25 mouse cellular contexts compared by ENCODE assay signal in the genomic region with DNA sequence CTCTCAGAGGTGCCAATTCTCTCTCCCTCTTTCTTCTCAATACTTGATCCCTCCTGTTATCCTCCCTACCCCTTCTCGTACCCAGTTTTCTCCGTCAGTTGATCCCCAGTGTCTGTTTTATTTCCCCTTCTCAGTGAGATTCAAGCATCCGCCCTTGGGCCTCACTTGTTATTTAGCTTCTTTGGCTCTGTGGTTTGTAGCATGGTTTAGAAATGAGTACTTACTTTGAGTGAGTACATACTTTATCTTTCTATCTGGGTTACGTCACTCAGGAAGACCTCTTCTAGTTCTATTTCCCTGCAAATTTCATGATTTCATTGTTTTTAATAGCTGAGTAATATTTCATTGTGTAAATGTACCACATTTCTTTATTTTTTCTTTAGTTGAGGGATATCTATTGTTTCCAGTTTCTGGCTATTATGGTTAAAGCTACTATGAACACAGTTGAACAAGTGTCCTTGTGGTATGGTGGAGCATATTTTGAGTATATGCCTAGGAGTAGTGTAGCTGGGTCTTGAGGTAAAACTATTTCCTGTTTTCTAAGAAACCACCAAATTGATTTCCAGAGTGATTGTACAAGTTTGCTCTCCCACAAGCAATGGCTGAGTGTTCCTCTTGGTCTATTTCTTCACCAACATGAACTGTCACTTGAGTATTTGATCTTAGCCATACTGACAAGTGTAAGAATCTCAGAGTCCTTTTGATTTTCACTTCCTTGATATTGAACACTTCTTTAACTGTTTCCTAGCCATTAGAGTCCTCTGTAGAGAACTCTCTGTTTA. TPM values are rescaled to one million over a fixed set of nuclear protein-coding genes. Genes with fewer than 3 reads are reported as not detected.
A peak's percentile ranks its signal among the peaks of the same experiment; 100 is the strongest.
DNase-seq lines count a peak whose midpoint lies in the region; ATAC-seq lines count a peak whose summit lies in the region.
"Had no signal": no experiment of that assay in that cellular context is flagged by ENCODE, and none has a peak within 500 bp of the region (broad histone marks: within the 10 kb centered on the region; RNA-seq: fewer than 3 reads in every experiment).

No protein-coding gene starts in this region.

- 79% methylated on average over 4 of the region's 4 CpGs for WGBS in heart, embryonic 16.5 days
- WGBS in forebrain, embryonic 14.5 days, result 95% methylated on average over 4 of the region's 4 CpGs

- no peak overlapping the region for H3K4me2 ChIP-seq in heart, embryonic 16.5 days (ENCODE audit: low read depth, low read length)
- H3K4me2 ChIP-seq in forebrain, embryonic 14.5 days (ENCODE audit: low read length), result no peak overlapping the region
- H3K4me2 ChIP-seq: forebrain, embryonic 15.5 days; heart, embryonic 13.5 days; kidney, embryonic 15.5 days; liver, embryonic 12.5 days; lung, embryonic 14.5 days; midbrain, embryonic 13.5 days had no signal

- H3K4me3 ChIP-seq in heart, embryonic 16.5 days (ENCODE audit: low read length), result no peak overlapping the region
- H3K4me3 ChIP-seq in forebrain, embryonic 14.5 days (ENCODE audit: low read depth, low read length), result no peak overlapping the region
- H3K4me3 ChIP-seq: embryonic facial prominence, embryonic 10.5 days; erythroblast, embryonic 14.5 days; forebrain, embryonic 15.5 days; gastrocnemius, adult 2 months; heart, embryonic 13.5 days; kidney, embryonic 15.5 days; limb, embryonic 10.5 days; liver, embryonic 12.5 days; midbrain, embryonic 13.5 days had no signal

- no peak overlapping the region; the same call in 1 of the 2 replicates for H3K27ac ChIP-seq in heart, embryonic 16.5 days (ENCODE audit: low read length)
- H3K27ac ChIP-seq in forebrain, embryonic 14.5 days (ENCODE audit: low read depth, low read length), result no peak overlapping the region
- H3K27ac ChIP-seq: embryonic facial prominence, embryonic 10.5 days; forebrain, embryonic 15.5 days; gastrocnemius, adult 2 months; heart, embryonic 13.5 days; kidney, embryonic 15.5 days; limb, embryonic 10.5 days; liver, embryonic 12.5 days; midbrain, embryonic 13.5 days; stomach, postnatal 0 days had no signal

- H3K9me3 ChIP-seq in heart, embryonic 16.5 days (replicated peaks; ENCODE audit: control insufficient read depth, low read length), result no peaks in the 10 kb centered on the region
- no peaks in the 10 kb centered on the region for H3K9me3 ChIP-seq in forebrain, embryonic 14.5 days (replicated peaks; ENCODE audit: control insufficient read depth, low read length)
- H3K9me3 ChIP-seq: embryonic facial prominence, embryonic 10.5 days; forebrain, embryonic 15.5 days; heart, embryonic 13.5 days; kidney, embryonic 15.5 days; limb, embryonic 10.5 days; liver, embryonic 12.5 days; midbrain, embryonic 13.5 days had no signal

- no peak for DNase-seq in heart, postnatal 36 days
- peak; percentile 55 to 72 for DNase-seq in CD8-positive naive resting alpha-beta T cell, adult 2 months (ENCODE audit: low read depth in 2 of 2, low spot score in 2 of 2)
- no peak for DNase-seq in left cerebral cortex, postnatal 36 days (ENCODE audit: low spot score in 2 of 2)
- DNase-seq in kidney, postnatal 36 days, result no peak
- no peak for DNase-seq in forebrain, embryonic 14.5 days (ENCODE audit: low spot score)
- DNase-seq: cerebellum, adult 11 months; cerebellum, postnatal 36 days; gastrocnemius, adult 2 months; heart, adult 11 months; lung, embryonic 14.5 days; lung, postnatal 4 days; spleen, adult 18-20 months had no signal

- intact Hi-C loops in heart, postnatal 36 days (cut with DNase I), result no loop called here
- intact Hi-C loops in left cerebral cortex, postnatal 36 days (cut with DNase I), result no loop called here

- 0 out of 2 replicates have a peak, but pooled peaks have one; percentile 32 for ATAC-seq in heart, embryonic 16.5 days (replicated peaks; ENCODE audit: extremely low read depth, insufficient read depth, low FRiP score)
- ATAC-seq in hematopoietic stem cell, adult 5-6 weeks (replicated peaks in 1 of 2; ENCODE audit: insufficient read depth in 1 of 2, low FRiP score in 2 of 2, low TSS enrichment in 1 of 2, low read depth in 1 of 2, poor library complexity in 2 of 2, severe bottlenecking in 2 of 2), result peak; percentile 7 to 42; a peak in 1 of 4 replicates
- 0 out of 2 replicates have a peak, but pooled peaks have one; percentile 23 for ATAC-seq in neutrophil, adult 5-6 weeks (ENCODE audit: extremely low read depth, insufficient number of reproducible peaks, low FRiP score, poor library complexity, severe bottlenecking)
- ATAC-seq in forebrain, embryonic 14.5 days, result no peak
- ATAC-seq: forebrain, embryonic 15.5 days; intestine, embryonic 16.5 days; liver, embryonic 12.5 days; midbrain, embryonic 13.5 days had no signal

- H3K9ac ChIP-seq in heart, embryonic 16.5 days (ENCODE audit: low read length), result no peak overlapping the region
- H3K9ac ChIP-seq in forebrain, embryonic 14.5 days (ENCODE audit: low read length), result no peak overlapping the region
- H3K9ac ChIP-seq: forebrain, embryonic 15.5 days; heart, embryonic 13.5 days; kidney, embryonic 15.5 days; liver, embryonic 12.5 days; lung, embryonic 14.5 days; midbrain, embryonic 13.5 days had no signal

- H3K27me3 ChIP-seq in heart, embryonic 16.5 days (ENCODE audit: control insufficient read depth, insufficient read depth, low read length), result no peaks in the 10 kb centered on the region
- H3K27me3 ChIP-seq in forebrain, embryonic 14.5 days (replicated peaks; ENCODE audit: control insufficient read depth, insufficient read depth, low read length), result no peaks in the 10 kb centered on the region
- H3K27me3 ChIP-seq: forebrain, embryonic 15.5 days; heart, embryonic 13.5 days; kidney, embryonic 15.5 days; liver, embryonic 12.5 days; midbrain, embryonic 13.5 days had no signal

- H3K36me3 ChIP-seq in heart, embryonic 16.5 days (ENCODE audit: control insufficient read depth, insufficient read depth), result no peaks in the 10 kb centered on the region
- no peaks in the 10 kb centered on the region for H3K36me3 ChIP-seq in forebrain, embryonic 14.5 days (ENCODE audit: control insufficient read depth, insufficient read depth, low read length)
- H3K36me3 ChIP-seq: forebrain, embryonic 15.5 days; midbrain, embryonic 13.5 days had no signal

- H3K4me1 ChIP-seq in heart, embryonic 16.5 days (ENCODE audit: control insufficient read depth, insufficient read depth, low read length), result no peaks in the 10 kb centered on the region
- no peaks in the 10 kb centered on the region for H3K4me1 ChIP-seq in forebrain, embryonic 14.5 days (ENCODE audit: control insufficient read depth, insufficient read depth, low read length)
- H3K4me1 ChIP-seq: embryonic facial prominence, embryonic 10.5 days; forebrain, embryonic 15.5 days; heart, embryonic 13.5 days; kidney, embryonic 15.5 days; limb, embryonic 10.5 days; liver, embryonic 12.5 days; midbrain, embryonic 13.5 days had no signal

RNA-seq across cellular contexts. Expression of gene Eri2, which starts 42.3 kb away (rescaled TPM):
- 13.3 TPM in 2 replicates for polyA plus RNA-seq in heart, embryonic 16.5 days (2015; fragmentation: Nextera tagmentation; extraction: Ambion mirVana)
- total RNA-seq in heart, postnatal 36 days (2021), result 1 to 10 TPM; 1.9 to 2.3 TPM
- 14.0 and 14.8 TPM in 2 replicates for total RNA-seq in hematopoietic stem cell, adult 5-6 weeks (2017)
- 3.3 and 3.4 TPM in 2 replicates for total RNA-seq in neutrophil, adult 5-6 weeks (2017)
- total RNA-seq in left cerebral cortex, postnatal 36 days (2021), result 1 to 10 TPM; 5.4 to 7.5 TPM
- 27.0 and 31.2 TPM in 2 replicates for polyA plus RNA-seq in forebrain, embryonic 14.5 days (2014; fragmentation: Nextera tagmentation; extraction: Ambion mirVana)

RNA-seq across cellular contexts. Expression of gene Rexo5, which starts 42.4 kb away (rescaled TPM):
- 13.5 and 17.2 TPM in 2 replicates for polyA plus RNA-seq in heart, embryonic 16.5 days (2015; fragmentation: Nextera tagmentation; extraction: Ambion mirVana)
- 1 to 10 TPM; 1.6 to 1.7 TPM for total RNA-seq in heart, postnatal 36 days (2021)
- 30.9 and 35.1 TPM in 2 replicates for total RNA-seq in hematopoietic stem cell, adult 5-6 weeks (2017)
- total RNA-seq in neutrophil, adult 5-6 weeks (2017), result 15.4 and 25.5 TPM in 2 replicates
- total RNA-seq in left cerebral cortex, postnatal 36 days (2021), result 1 to 10 TPM in 1 of 2 experiments, under 1 TPM in 1; 0.25 to 1.9 TPM
- 10.5 and 13.7 TPM in 2 replicates for polyA plus RNA-seq in forebrain, embryonic 14.5 days (2014; fragmentation: Nextera tagmentation; extraction: Ambion mirVana)

RNA-seq across cellular contexts. Expression of gene Lyrm1, which starts 59.5 kb away (rescaled TPM):
- 7.6 and 8.3 TPM in 2 replicates for polyA plus RNA-seq in heart, embryonic 16.5 days (2015; fragmentation: Nextera tagmentation; extraction: Ambion mirVana)
- 1 to 10 TPM; 7.9 to 9.0 TPM for total RNA-seq in heart, postnatal 36 days (2021)
- total RNA-seq in hematopoietic stem cell, adult 5-6 weeks (2017), result 5.9 and 6.9 TPM in 2 replicates
- 4.3 and 4.8 TPM in 2 replicates for total RNA-seq in neutrophil, adult 5-6 weeks (2017)
- 10 to 100 TPM; 10.9 to 12.9 TPM for total RNA-seq in left cerebral cortex, postnatal 36 days (2021)
- 17.2 and 18.5 TPM in 2 replicates for polyA plus RNA-seq in forebrain, embryonic 14.5 days (2014; fragmentation: Nextera tagmentation; extraction: Ambion mirVana)

RNA-seq across cellular contexts. Expression of gene Dcun1d3, which starts 59.9 kb away (rescaled TPM):
- 6.5 and 8.1 TPM in 2 replicates for polyA plus RNA-seq in heart, embryonic 16.5 days (2015; fragmentation: Nextera tagmentation; extraction: Ambion mirVana)
- 10 to 100 TPM in 1 of 2 experiments, 1 to 10 TPM in 1; 9.2 to 14.5 TPM for total RNA-seq in heart, postnatal 36 days (2021)
- 9.3 and 10.8 TPM in 2 replicates for total RNA-seq in hematopoietic stem cell, adult 5-6 weeks (2017)
- 16.2 and 20.5 TPM in 2 replicates for total RNA-seq in neutrophil, adult 5-6 weeks (2017)
- total RNA-seq in left cerebral cortex, postnatal 36 days (2021), result 10 to 100 TPM; 24.4 to 27.0 TPM
- polyA plus RNA-seq in forebrain, embryonic 14.5 days (2014; fragmentation: Nextera tagmentation; extraction: Ambion mirVana), result 9.2 and 10.3 TPM in 2 replicates

Comparison
In these comparisons a context has a peak if more than half of its experiments do, and no peak if none do; other contexts are left out.
1. DNase-seq: peak in CD8-positive naive resting alpha-beta T cell, adult 2 months (2 of 2); none in heart, postnatal 36 days (0 of 2), left cerebral cortex, postnatal 36 days (0 of 2), kidney, postnatal 36 days (0 of 2) and forebrain, embryonic 14.5 days (single experiment).